Comparison of ENCODE assay signal across 12 mouse cellular contexts in the genomic region with DNA sequence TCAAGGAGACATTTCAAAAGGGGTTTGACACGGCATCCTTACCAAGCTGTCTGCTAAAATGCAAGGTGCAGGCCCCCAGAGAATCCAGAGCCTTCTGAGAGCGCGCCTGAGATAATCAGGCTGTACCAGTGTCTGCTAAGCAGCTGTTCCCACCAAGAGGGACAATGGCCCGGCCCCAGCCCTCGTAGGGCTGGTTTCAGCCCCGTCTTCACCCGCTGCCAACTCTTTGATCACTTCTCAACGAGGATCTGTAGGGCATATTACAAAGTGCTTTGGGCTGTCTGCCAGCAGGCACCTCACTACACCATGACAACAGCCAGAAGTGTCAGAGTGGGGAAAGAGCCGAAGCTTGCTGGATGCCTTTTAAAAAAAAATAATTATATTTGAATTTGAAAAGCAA. TPM values are rescaled to one million over a fixed set of nuclear protein-coding genes. Genes with fewer than 3 reads are reported as not detected.
DNase-seq lines count a peak whose midpoint lies in the region; ATAC-seq lines count a peak whose summit lies in the region.
"Had no signal": no experiment of that assay in that cellular context is flagged by ENCODE, and none has a peak within 500 bp of the region (broad histone marks: within the 10 kb centered on the region; RNA-seq: fewer than 3 reads in every experiment).

No protein-coding gene starts in this region.

- no peaks in the 10 kb centered on the region for H3K9me3 ChIP-seq in lung, embryonic 15.5 days
- no peaks in the 10 kb centered on the region for H3K9me3 ChIP-seq in embryonic facial prominence, embryonic 14.5 days (ENCODE audit: control insufficient read depth, low read length)
- H3K9me3 ChIP-seq in hindbrain, embryonic 12.5 days (replicated peaks) = no peaks in the 10 kb centered on the region
- H3K9me3 ChIP-seq in neural tube, embryonic 13.5 days = no peaks in the 10 kb centered on the region
- H3K9me3 ChIP-seq: liver, embryonic 13.5 days had no signal

- no peak overlapping the region for H3K4me3 ChIP-seq in lung, embryonic 15.5 days
- H3K4me3 ChIP-seq in embryonic facial prominence, embryonic 14.5 days (ENCODE audit: low read depth, low read length) = no peak overlapping the region
- H3K4me3 ChIP-seq in hindbrain, embryonic 12.5 days = no peak overlapping the region
- no peak overlapping the region for H3K4me3 ChIP-seq in neural tube, embryonic 13.5 days
- H3K4me3 ChIP-seq: liver, embryonic 13.5 days had no signal

- H3K9ac ChIP-seq in lung, embryonic 15.5 days = no peak overlapping the region; the same call in 1 of the 2 replicates
- H3K9ac ChIP-seq in embryonic facial prominence, embryonic 14.5 days (ENCODE audit: low read depth, low read length) = no peak overlapping the region
- no peak overlapping the region for H3K9ac ChIP-seq in hindbrain, embryonic 12.5 days
- H3K9ac ChIP-seq in neural tube, embryonic 13.5 days = peak overlapping the region; percentile 53
- H3K9ac ChIP-seq: liver, embryonic 13.5 days had no signal

- peak overlapping the region; percentile 34 for H3K4me2 ChIP-seq in lung, embryonic 15.5 days
- no peak overlapping the region for H3K4me2 ChIP-seq in embryonic facial prominence, embryonic 14.5 days (ENCODE audit: low read depth, low read length)
- H3K4me2 ChIP-seq in hindbrain, embryonic 12.5 days (replicated peaks) = peak overlapping the region; percentile 21; the same call in 1 of the 2 replicates
- H3K4me2 ChIP-seq in neural tube, embryonic 13.5 days = peak overlapping the region; percentile 30
- H3K4me2 ChIP-seq: liver, embryonic 13.5 days had no signal

- 0 out of 2 replicates have a peak overlapping the region, but pooled peaks have one; percentile 22 for H3K27ac ChIP-seq in lung, embryonic 15.5 days
- H3K27ac ChIP-seq in embryonic facial prominence, embryonic 14.5 days (replicated peaks; ENCODE audit: low read depth, low read length) = no peak overlapping the region
- H3K27ac ChIP-seq in hindbrain, embryonic 12.5 days = peak overlapping the region; percentile 81
- H3K27ac ChIP-seq in neural tube, embryonic 13.5 days (replicated peaks) = peak overlapping the region; percentile 77
- H3K27ac ChIP-seq: liver, embryonic 13.5 days had no signal

- DNase-seq in lung, postnatal 25 days (ENCODE audit: low spot score) = no peak
- DNase-seq in embryonic facial prominence, embryonic 14.5 days (ENCODE audit: low spot score) = peak; percentile 88
- DNase-seq in adipocyte (ENCODE audit: low spot score) = no peak
- DNase-seq in layer of hippocampus, adult 18-20 months (ENCODE audit: low spot score in 2 of 2) = no peak
- DNase-seq: cerebellum, adult 18-20 months; kidney, postnatal 10 days; liver, embryonic 13.5 days; thymus, postnatal 25 days had no signal

- ATAC-seq in lung, embryonic 15.5 days (ENCODE audit: borderline replicate concordance, extremely low read depth, low FRiP score, low TSS enrichment) = peak; percentile 64; the same call in 1 of the 2 replicates
- ATAC-seq in embryonic facial prominence, embryonic 14.5 days (ENCODE audit: low read depth) = peak; percentile 89
- ATAC-seq in hindbrain, embryonic 12.5 days (ENCODE audit: low FRiP score) = peak; percentile 81
- ATAC-seq in neural tube, embryonic 13.5 days (ENCODE audit: low read depth) = peak; percentile 53; the same call in 1 of the 2 replicates
- ATAC-seq: Patski had no signal

- WGBS in lung, embryonic 15.5 days = 13% methylated on average over 9 of the region's 9 CpGs
- WGBS in embryonic facial prominence, embryonic 14.5 days = 17% methylated on average over 9 of the region's 9 CpGs
- WGBS in hindbrain, embryonic 12.5 days = 11% methylated on average over 9 of the region's 9 CpGs
- WGBS in neural tube, embryonic 13.5 days = 11% methylated on average over 9 of the region's 9 CpGs

- peaks cover 46% of the 10 kb centered on the region for H3K27me3 ChIP-seq in lung, embryonic 15.5 days
- peaks cover 8% of the 10 kb centered on the region for H3K27me3 ChIP-seq in embryonic facial prominence, embryonic 14.5 days (replicated peaks; ENCODE audit: control insufficient read depth, insufficient read depth, low read length)
- H3K27me3 ChIP-seq in hindbrain, embryonic 12.5 days = peaks cover 31% of the 10 kb centered on the region
- peaks cover 24% of the 10 kb centered on the region for H3K27me3 ChIP-seq in neural tube, embryonic 13.5 days

- H3K4me1 ChIP-seq in lung, embryonic 15.5 days = peaks cover 36% of the 10 kb centered on the region
- H3K4me1 ChIP-seq in embryonic facial prominence, embryonic 14.5 days (ENCODE audit: control insufficient read depth, insufficient read depth, low read length) = peaks cover 15% of the 10 kb centered on the region; the same call in 1 of the 2 replicates
- H3K4me1 ChIP-seq in hindbrain, embryonic 12.5 days = peaks cover 46% of the 10 kb centered on the region
- peaks cover 56% of the 10 kb centered on the region for H3K4me1 ChIP-seq in neural tube, embryonic 13.5 days (replicated peaks)
- H3K4me1 ChIP-seq: liver, embryonic 13.5 days had no signal

- no peaks in the 10 kb centered on the region for H3K36me3 ChIP-seq in lung, embryonic 15.5 days
- no peaks in the 10 kb centered on the region for H3K36me3 ChIP-seq in embryonic facial prominence, embryonic 14.5 days (ENCODE audit: control insufficient read depth, insufficient read depth, low read length)
- no peaks in the 10 kb centered on the region for H3K36me3 ChIP-seq in hindbrain, embryonic 12.5 days
- H3K36me3 ChIP-seq in neural tube, embryonic 13.5 days = no peaks in the 10 kb centered on the region
- H3K36me3 ChIP-seq: liver, embryonic 13.5 days had no signal

RNA-seq across cellular contexts. Expression of gene 2410131K14Rik, which starts 29.5 kb away (rescaled TPM):
- 8.1 and 8.5 TPM in 2 replicates for polyA plus RNA-seq in lung, embryonic 15.5 days (2015; fragmentation: Nextera tagmentation; extraction: Ambion mirVana)
- polyA plus RNA-seq in embryonic facial prominence, embryonic 14.5 days (2014; fragmentation: Nextera tagmentation; extraction: Ambion mirVana) = 10.1 and 10.7 TPM in 2 replicates
- 12.9 and 13.4 TPM in 2 replicates for polyA plus RNA-seq in hindbrain, embryonic 12.5 days (2016; fragmentation: Nextera tagmentation; extraction: Ambion mirVana)
- polyA plus RNA-seq in neural tube, embryonic 13.5 days (2015; fragmentation: Nextera tagmentation; extraction: Ambion mirVana) = 13.6 and 14.9 TPM in 2 replicates
- total RNA-seq in layer of hippocampus, adult 18-20 months (2021) = 10 to 100 TPM; 15.7 to 17.2 TPM

RNA-seq across cellular contexts. Expression of gene Rnft2, which starts 29.6 kb away (rescaled TPM):
- polyA plus RNA-seq in lung, embryonic 15.5 days (2015; fragmentation: Nextera tagmentation; extraction: Ambion mirVana) = 2.0 and 2.6 TPM in 2 replicates
- polyA plus RNA-seq in embryonic facial prominence, embryonic 14.5 days (2014; fragmentation: Nextera tagmentation; extraction: Ambion mirVana) = 2.8 and 3.6 TPM in 2 replicates
- 9.4 and 11.0 TPM in 2 replicates for polyA plus RNA-seq in hindbrain, embryonic 12.5 days (2016; fragmentation: Nextera tagmentation; extraction: Ambion mirVana)
- polyA plus RNA-seq in neural tube, embryonic 13.5 days (2015; fragmentation: Nextera tagmentation; extraction: Ambion mirVana) = 9.7 and 14.1 TPM in 2 replicates
- 10 to 100 TPM; 64.3 to 67.7 TPM for total RNA-seq in layer of hippocampus, adult 18-20 months (2021)
